Mouse (Mus musculus): Measurements from ENCODE around the gene Uqcrh. TPM values are rescaled to one million over a fixed set of nuclear protein-coding genes. Genes with fewer than 3 reads are reported as not detected.

Uqcrh gene
- polyA plus RNA-seq, 1 experiment from 2014 or later: 405 TPM

GRCm38 (mm10) chr4:116070116-116070515, 4.8 kb downstream of the Uqcrh start:
- ATAC-seq (ENCODE audit: low FRiP score, low TSS enrichment): no peak
- peaks cover 43% of the 10 kb centered on the region for H3K36me3 ChIP-seq (ENCODE audit: control insufficient read depth, insufficient read depth, low read length)
- 96% methylated on average over 6 of the region's 6 CpGs for WGBS

GRCm38 (mm10) chr4:116063855-116064254, 11.0 kb downstream of the Uqcrh start:
- Histone ChIP-seq H3K4me3 (replicated peaks; ENCODE audit: low read depth, low read length) (no peak overlapping the region), H3K9ac (replicated peaks; ENCODE audit: low read length) (no peak overlapping the region), H3K4me2 (ENCODE audit: low read length) (no peak overlapping the region), H3K4me1 (ENCODE audit: control insufficient read depth, insufficient read depth, low read length) (no peaks in the 10 kb centered on the region), H3K9me3 (ENCODE audit: control insufficient read depth, low read length) (no peaks in the 10 kb centered on the region), H3K36me3 (ENCODE audit: control insufficient read depth, insufficient read depth, low read length) (peaks cover 32% of the 10 kb centered on the region), H3K27ac (replicated peaks; ENCODE audit: low read depth, low read length) (no peak overlapping the region), H3K27me3 (ENCODE audit: control insufficient read depth, insufficient read depth, low read length) (no peaks in the 10 kb centered on the region)
- 45% methylated on average over 1 of the region's 1 CpGs for WGBS
- ATAC-seq (ENCODE audit: low FRiP score, low TSS enrichment) (no peak), DNase-seq (no peak)

More at GRCm38 (mm10) chr4:116070116-116070515, 4.8 kb downstream of the Uqcrh start:
- Histone ChIP-seq H3K27ac (replicated peaks; ENCODE audit: low read depth, low read length) (no peak overlapping the region), H3K27me3 (ENCODE audit: control insufficient read depth, insufficient read depth, low read length) (no peaks in the 10 kb centered on the region), H3K9ac (replicated peaks; ENCODE audit: low read length) (no peak overlapping the region), H3K4me1 (ENCODE audit: control insufficient read depth, insufficient read depth, low read length) (peaks cover 18% of the 10 kb centered on the region), H3K9me3 (ENCODE audit: control insufficient read depth, low read length) (no peaks in the 10 kb centered on the region), H3K4me2 (ENCODE audit: low read length) (no peak overlapping the region), H3K4me3 (replicated peaks; ENCODE audit: low read depth, low read length) (no peak overlapping the region)
- no peak for DNase-seq

GRCm38 (mm10) chr4:116059012-116059726, 15.7 kb downstream of the Uqcrh start:
- Histone ChIP-seq H3K36me3 (ENCODE audit: control insufficient read depth, insufficient read depth, low read length) (no peaks in the 10 kb centered on the region), H3K27ac (replicated peaks; ENCODE audit: low read depth, low read length) (no peak overlapping the region), H3K4me2 (ENCODE audit: low read length) (no peak overlapping the region), H3K9ac (replicated peaks; ENCODE audit: low read length) (no peak overlapping the region), H3K4me3 (replicated peaks; ENCODE audit: low read depth, low read length) (no peak overlapping the region), H3K4me1 (ENCODE audit: control insufficient read depth, insufficient read depth, low read length) (peaks cover under 1% of the 10 kb centered on the region; the same call in 1 of the 2 replicates), H3K27me3 (ENCODE audit: control insufficient read depth, insufficient read depth, low read length) (no peaks in the 10 kb centered on the region), H3K9me3 (ENCODE audit: control insufficient read depth, low read length) (no peaks in the 10 kb centered on the region)
- ATAC-seq (ENCODE audit: low FRiP score, low TSS enrichment): no peak
- DNase-seq: no peak
- 85% methylated on average over 5 of the region's 5 CpGs for WGBS

- DNase-seq (no peak), ATAC-seq (ENCODE audit: low FRiP score, low TSS enrichment) (no peak)
- Histone ChIP-seq H3K4me2 (ENCODE audit: low read length) (no peak overlapping the region), H3K4me3 (replicated peaks; ENCODE audit: low read depth, low read length) (no peak overlapping the region), H3K9ac (replicated peaks; ENCODE audit: low read length) (no peak overlapping the region), H3K27me3 (ENCODE audit: control insufficient read depth, insufficient read depth, low read length) (no peaks in the 10 kb centered on the region), H3K27ac (replicated peaks; ENCODE audit: low read depth, low read length) (no peak overlapping the region), H3K36me3 (ENCODE audit: control insufficient read depth, insufficient read depth, low read length) (no peaks in the 10 kb centered on the region), H3K9me3 (ENCODE audit: control insufficient read depth, low read length) (no peaks in the 10 kb centered on the region), H3K4me1 (ENCODE audit: control insufficient read depth, insufficient read depth, low read length) (peaks cover 8% of the 10 kb centered on the region; the same call in 1 of the 2 replicates)
- 0% methylated on average over 1 of the region's 1 CpGs for WGBS
Measured at GRCm38 (mm10) chr4:116057559-116057958, 17.3 kb downstream of the Uqcrh start.

- peak; percentile 93 for ATAC-seq (ENCODE audit: low FRiP score, low TSS enrichment)
- H3K27ac ChIP-seq (replicated peaks; ENCODE audit: low read depth, low read length): peak within 1 kb of the TSS; percentile 89
- H3K36me3 ChIP-seq (ENCODE audit: control insufficient read depth, insufficient read depth, low read length): no peaks in the 10 kb centered on the region
- H3K4me3 ChIP-seq (replicated peaks; ENCODE audit: low read depth, low read length): peak within 1 kb of the TSS; percentile 61
- peak; percentile 94 for DNase-seq
- peaks cover 11% of the 10 kb centered on the region; the same call in 1 of the 2 replicates for H3K4me1 ChIP-seq (ENCODE audit: control insufficient read depth, insufficient read depth, low read length)
- no peaks in the 10 kb centered on the region for H3K9me3 ChIP-seq (ENCODE audit: control insufficient read depth, low read length)
- peak within 1 kb of the TSS; percentile 53 for H3K9ac ChIP-seq (replicated peaks; ENCODE audit: low read length)
- H3K27me3 ChIP-seq (ENCODE audit: control insufficient read depth, insufficient read depth, low read length): no peaks in the 10 kb centered on the region
- peak within 1 kb of the TSS; percentile 67 for H3K4me2 ChIP-seq (ENCODE audit: low read length)
- 0% methylated on average over 35 of the region's 35 CpGs for WGBS
Measured at GRCm38 (mm10) chr4:116053399-116053961, 21.4 kb downstream of the Uqcrh start, which contains the start of gene Nsun4. Nsun4 (minus strand) TSS chr4:116053876.

GRCm38 (mm10) chr4:116052526-116053293, 22.2 kb downstream of the Uqcrh start:
- H3K27me3 ChIP-seq (ENCODE audit: control insufficient read depth, insufficient read depth, low read length): no peaks in the 10 kb centered on the region
- H3K36me3 ChIP-seq (ENCODE audit: control insufficient read depth, insufficient read depth, low read length): peaks cover 6% of the 10 kb centered on the region; the same call in 1 of the 2 replicates
- ATAC-seq (ENCODE audit: low FRiP score, low TSS enrichment) (peak; percentile 38; the same call in 1 of the 2 replicates), DNase-seq (peak; percentile 69)
- peaks cover 11% of the 10 kb centered on the region; the same call in 1 of the 2 replicates for H3K4me1 ChIP-seq (ENCODE audit: control insufficient read depth, insufficient read depth, low read length)
- 10% methylated on average over 22 of the region's 22 CpGs for WGBS
- H3K27ac ChIP-seq (replicated peaks; ENCODE audit: low read depth, low read length): peak overlapping the region; percentile 89
- H3K9ac ChIP-seq (replicated peaks; ENCODE audit: low read length): peak overlapping the region; percentile 53; the same call in 1 of the 2 replicates
- peak overlapping the region; percentile 61 for H3K4me3 ChIP-seq (replicated peaks; ENCODE audit: low read depth, low read length)
- H3K4me2 ChIP-seq (ENCODE audit: low read length): peak overlapping the region; percentile 67
- H3K9me3 ChIP-seq (ENCODE audit: control insufficient read depth, low read length): no peaks in the 10 kb centered on the region

GRCm38 (mm10) chr4:116049211-116049610, 25.7 kb downstream of the Uqcrh start:
- WGBS: 86% methylated on average over 3 of the region's 3 CpGs
- H3K4me3 ChIP-seq (replicated peaks; ENCODE audit: low read depth, low read length): no peak overlapping the region
- DNase-seq (no peak), ATAC-seq (ENCODE audit: low FRiP score, low TSS enrichment) (no peak)
- H3K4me1 ChIP-seq (ENCODE audit: control insufficient read depth, insufficient read depth, low read length): peaks cover 11% of the 10 kb centered on the region; the same call in 1 of the 2 replicates
- H3K4me2 ChIP-seq (ENCODE audit: low read length): no peak overlapping the region
- H3K9ac ChIP-seq (replicated peaks; ENCODE audit: low read length): no peak overlapping the region
- H3K27ac ChIP-seq (replicated peaks; ENCODE audit: low read depth, low read length): no peak overlapping the region
- H3K9me3 ChIP-seq (ENCODE audit: control insufficient read depth, low read length): no peaks in the 10 kb centered on the region
- H3K27me3 ChIP-seq (ENCODE audit: control insufficient read depth, insufficient read depth, low read length): no peaks in the 10 kb centered on the region
- H3K36me3 ChIP-seq (ENCODE audit: control insufficient read depth, insufficient read depth, low read length): peaks cover 11% of the 10 kb centered on the region

- WGBS: 84% methylated on average over 7 of the region's 7 CpGs
- Histone ChIP-seq H3K4me3 (replicated peaks; ENCODE audit: low read depth, low read length) (no peak overlapping the region), H3K9ac (replicated peaks; ENCODE audit: low read length) (no peak overlapping the region), H3K27ac (replicated peaks; ENCODE audit: low read depth, low read length) (no peak overlapping the region), H3K9me3 (ENCODE audit: control insufficient read depth, low read length) (no peaks in the 10 kb centered on the region), H3K27me3 (ENCODE audit: control insufficient read depth, insufficient read depth, low read length) (no peaks in the 10 kb centered on the region), H3K4me2 (ENCODE audit: low read length) (no peak overlapping the region), H3K36me3 (ENCODE audit: control insufficient read depth, insufficient read depth, low read length) (peaks cover 11% of the 10 kb centered on the region), H3K4me1 (ENCODE audit: control insufficient read depth, insufficient read depth, low read length) (peaks cover 8% of the 10 kb centered on the region; the same call in 1 of the 2 replicates)
- DNase-seq: no peak
- ATAC-seq (ENCODE audit: low FRiP score, low TSS enrichment): no peak
Measured at GRCm38 (mm10) chr4:116048130-116048920, 26.5 kb downstream of the Uqcrh start.

Data from midbrain, embryonic 14.5 days (tissue).